Mouse (Mus musculus) ovary, adult 18-20 months (tissue): ENCODE results near the gene Cand1.
A peak's percentile ranks its signal among the peaks of the same experiment; 100 is the strongest.

ENCODE experiments used
- DNase-seq: peaks from one replicate; pipeline ENCODE4 v3.0.0; 2022; ENCODE audit warnings: low spot score, mixed read lengths

Gene Cand1

DNA sequence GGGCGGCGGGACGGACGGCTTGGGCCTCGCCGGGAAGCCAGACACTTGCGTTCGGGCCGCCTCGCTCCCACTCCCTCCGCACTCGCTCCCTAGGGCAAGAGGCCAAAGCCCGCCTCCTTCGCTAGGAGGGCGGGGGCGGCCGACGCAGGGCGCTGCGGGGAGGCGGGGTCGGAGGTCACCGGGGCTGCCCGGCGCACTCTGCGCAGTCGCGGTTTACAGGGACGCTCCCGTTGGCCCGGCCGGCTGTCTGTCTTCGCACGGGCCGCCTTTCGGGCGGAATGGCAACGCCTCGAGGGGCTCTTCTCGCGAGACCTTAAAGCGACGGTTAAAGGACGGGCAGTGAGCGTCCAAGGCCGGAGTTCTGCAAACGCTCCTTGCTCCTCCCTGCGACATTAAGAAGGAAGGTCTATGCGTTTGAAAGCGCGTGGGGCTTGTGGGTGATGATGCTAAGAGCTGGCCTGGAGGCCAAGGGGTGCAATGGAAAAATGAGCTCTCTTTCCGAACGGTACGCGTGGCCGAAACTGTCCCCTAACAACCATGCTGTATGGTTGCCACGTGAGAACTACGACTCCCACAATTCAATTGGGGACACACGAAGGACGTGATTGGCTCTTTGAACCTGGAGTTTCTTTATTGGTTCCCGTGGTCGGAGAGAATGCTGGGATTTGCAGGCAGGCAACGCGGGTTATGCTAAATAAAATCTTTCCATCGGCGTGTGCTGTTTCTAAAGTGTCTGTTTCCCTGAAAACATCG lies at the start of gene Cand1:
Gene Cand1 (minus strand): TSS at position 87 of the 753 bp plus-strand sequence.
- DNase-seq = peak; percentile 98

DNA sequence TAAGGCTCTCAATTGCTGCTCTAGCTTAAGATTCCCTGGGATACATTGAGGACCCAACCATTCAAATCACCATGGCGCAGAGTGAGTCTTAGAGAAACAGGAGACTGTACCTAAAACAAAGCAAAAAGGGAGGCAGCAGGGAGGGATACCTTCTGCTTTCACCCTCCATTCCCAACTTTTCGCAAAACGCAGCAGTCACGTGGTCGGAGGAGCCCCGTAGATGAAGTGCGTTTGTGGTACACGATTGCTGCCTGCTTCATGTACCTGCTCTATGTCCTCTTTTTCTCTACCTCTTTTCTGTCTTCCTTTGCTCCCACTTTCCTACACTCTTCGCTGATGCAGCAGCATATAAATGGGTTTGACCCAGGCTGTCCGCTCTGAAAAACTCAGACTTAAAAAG lies 39.0 kb upstream of the Cand1 start:
- no peak for DNase-seq

DNA sequence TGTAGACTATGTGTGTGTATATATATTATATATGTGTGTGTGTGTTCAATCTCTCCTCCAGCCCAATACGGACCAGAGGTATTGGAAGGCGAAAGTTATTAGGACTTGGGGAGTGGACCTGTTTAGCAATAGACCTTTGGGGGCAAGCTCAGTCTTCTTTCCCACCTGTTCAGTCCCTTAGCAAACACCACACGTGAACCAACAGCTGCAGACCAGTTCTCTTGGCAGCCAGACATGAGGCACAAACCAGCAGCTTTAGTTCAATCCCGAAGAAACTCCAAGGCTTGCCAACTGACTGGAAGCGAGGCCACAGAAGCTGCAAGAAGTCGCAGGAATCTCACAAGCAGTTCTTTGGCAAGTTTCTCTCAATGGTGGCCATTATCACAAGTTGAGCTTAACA lies 34.5 kb upstream of the Cand1 start:
- DNase-seq = no peak

DNA sequence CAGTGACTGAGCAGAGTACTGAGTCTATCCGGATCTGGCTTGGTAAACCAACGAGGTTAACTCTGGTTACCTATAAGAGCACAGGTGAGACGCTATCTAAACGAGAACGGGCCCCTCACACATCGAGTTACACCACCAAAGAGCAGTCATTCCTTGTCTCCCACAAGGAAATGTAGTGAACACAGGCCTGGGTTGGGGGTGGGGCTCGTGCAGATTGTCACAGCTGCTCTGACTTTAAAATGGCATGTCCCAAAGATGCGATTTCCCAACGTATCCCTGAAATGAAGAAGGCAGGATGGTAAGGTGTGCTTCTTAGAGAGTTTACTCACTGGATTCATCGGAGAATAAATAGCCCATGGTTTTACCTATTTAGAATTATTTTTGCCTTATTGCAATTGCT lies 32.7 kb upstream of the Cand1 start:
- no peak for DNase-seq

DNA sequence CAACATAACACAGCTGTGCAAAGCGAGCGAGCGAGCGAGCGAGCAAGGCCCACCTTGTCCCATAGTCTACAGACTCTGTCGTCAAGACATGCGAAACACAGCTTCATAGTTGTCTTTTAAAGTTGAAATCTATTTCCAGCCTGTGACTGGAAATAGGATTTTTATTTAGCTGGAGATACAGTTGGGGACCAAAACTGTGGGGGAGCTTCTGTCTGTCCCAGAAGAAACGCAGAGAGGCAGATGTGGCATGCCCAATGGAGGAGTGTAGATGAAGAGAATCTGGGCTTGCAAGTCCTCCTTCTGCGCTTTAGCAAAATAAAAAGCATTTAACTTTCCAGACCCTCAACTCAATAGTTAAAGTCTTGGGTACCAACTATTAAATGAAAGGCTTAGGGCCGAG lies 32.1 kb upstream of the Cand1 start:
- no peak for DNase-seq

DNA sequence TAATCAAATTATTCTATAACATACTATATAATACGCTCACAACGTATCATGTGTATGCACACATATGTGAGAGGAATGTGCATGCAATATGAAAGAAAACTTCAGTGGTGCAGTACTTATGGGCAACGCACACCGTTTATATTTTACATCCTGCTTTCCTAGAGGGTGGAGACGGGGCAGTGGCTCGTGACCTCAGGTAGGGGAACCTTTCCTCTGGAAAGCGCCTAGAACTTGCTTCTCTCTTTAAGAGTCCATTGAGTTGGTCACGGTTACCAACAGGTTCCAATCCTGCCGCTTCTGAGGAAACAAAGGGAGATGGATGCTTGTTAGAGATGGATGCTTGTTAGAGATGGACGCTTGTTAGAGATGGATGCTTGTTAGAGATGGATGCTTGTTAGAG lies 31.2 kb upstream of the Cand1 start:
- no peak for DNase-seq

DNA sequence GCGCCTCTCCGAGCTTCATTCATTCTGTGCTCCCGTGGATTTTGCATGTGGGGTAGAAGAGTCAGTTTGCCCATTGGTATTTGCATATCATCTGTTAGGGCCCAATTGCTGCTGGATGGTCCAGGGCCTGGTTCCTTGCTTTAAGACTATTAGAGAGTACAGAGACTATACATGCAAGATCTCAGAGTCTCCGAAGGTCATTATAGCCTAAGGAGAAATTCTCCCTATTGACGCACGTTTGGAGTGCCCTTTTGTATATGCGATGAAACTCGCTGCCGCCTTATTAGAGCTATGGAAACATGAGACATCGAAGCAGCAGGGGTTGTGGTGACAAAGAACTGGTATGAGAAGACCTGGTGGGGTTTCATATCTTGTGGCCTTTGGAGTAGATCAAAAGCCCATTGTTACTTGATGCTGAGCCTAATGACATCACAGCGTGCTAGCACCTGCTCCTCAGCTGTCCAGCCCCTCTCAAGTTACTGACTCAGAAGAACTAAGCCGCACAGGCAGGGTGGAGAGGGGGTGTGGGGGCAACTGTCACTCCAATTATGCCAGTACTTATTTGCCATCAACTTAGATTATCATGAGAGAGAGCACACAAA lies 30.6 kb upstream of the Cand1 start:
- DNase-seq = no peak

DNA sequence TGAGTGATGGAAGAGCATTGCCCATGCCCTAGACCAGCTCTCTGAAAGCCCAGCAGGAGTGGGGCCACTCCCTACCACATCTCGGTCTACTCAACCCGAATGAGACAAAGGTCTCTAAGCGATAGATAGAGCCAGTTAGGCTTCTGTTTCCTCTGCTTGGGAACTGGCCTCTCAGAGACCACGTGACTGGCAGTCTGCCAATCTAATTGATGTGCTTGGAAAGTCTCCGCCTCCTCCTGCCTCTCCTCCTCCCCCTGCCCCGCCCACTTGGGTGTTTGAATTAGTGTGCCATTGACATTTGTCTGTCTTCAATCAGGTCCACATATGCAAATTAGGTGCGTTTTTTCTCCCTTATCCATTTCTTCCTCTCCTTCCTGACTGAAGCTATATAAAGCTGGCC lies 24.9 kb upstream of the Cand1 start:
- DNase-seq = no peak

DNA sequence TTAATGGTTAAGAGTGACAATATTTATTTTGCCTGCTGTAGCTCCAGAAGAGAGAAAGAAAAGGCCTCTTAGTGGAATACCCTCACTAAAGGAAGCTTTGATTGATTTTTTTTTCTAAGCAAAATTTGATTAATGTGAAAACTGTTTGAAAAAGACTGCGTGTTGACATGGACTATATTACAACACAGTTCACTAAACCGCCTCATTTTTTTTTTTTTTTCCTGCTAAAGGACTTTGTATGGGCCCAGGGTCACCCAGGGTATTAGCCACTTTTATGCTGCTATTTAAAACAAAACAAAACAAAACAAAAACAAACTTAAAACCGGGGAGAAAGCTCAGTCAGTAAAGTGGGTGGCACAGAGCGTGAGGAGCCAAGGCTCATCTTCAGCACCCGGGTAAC lies 23.0 kb upstream of the Cand1 start:
- no peak for DNase-seq

DNA sequence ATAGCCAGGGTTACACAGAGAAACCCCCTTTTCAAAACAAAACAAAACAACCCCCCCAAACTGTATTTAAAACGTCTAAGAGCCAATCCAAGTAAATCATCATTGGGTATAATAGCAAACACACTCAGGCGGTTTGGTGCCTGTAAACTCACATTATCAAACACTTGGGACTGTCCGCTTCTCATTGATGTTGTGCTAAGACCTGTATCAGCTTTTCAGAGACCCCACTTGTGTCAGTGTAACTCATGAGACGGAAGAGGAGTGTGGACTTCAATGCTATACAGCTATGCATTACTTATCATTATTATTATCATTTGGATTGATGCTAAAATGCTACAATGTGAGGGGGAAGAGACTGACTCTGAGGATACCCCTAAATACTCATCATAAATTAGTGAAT lies 18.0 kb upstream of the Cand1 start:
- DNase-seq = no peak

DNA sequence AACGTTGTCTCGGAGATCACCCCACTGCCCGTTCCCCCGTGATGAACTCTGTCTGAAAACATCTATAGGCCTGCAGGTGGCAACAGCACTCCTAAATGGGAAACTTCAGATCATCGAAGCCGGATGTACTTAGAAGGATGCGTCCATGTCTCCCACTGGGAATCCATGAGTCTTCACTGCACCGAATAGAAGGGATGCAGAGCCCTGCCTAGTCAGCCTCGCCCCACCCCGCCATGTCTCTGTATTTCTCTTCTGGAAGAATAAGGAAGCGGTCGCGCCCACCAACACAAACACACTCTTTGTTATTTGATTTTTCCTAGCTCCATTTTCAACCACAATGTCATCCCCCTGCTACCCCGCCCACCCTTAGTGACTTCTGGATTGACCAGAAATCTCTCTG lies 4.3 kb upstream of the Cand1 start:
- no peak for DNase-seq

DNA sequence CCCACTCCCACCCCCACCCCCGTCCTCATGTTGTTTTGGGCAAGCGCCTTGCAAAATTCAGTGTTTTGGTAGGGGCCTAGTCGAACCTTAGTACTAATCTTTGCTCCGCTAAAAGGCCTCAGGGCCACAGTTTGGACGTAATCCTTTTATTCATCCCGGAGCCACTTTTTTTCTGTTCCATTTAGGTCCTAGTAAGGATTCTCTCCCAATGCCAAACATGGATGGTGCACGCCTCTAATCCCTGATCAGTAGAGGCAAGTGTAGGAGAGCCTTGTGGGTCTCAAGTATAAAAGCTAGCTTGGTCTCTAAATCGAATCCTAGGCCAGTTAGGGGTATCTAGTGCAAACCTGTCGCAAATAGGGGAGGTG lies 851 bp upstream of the Cand1 start:
- no peak for DNase-seq

DNA sequence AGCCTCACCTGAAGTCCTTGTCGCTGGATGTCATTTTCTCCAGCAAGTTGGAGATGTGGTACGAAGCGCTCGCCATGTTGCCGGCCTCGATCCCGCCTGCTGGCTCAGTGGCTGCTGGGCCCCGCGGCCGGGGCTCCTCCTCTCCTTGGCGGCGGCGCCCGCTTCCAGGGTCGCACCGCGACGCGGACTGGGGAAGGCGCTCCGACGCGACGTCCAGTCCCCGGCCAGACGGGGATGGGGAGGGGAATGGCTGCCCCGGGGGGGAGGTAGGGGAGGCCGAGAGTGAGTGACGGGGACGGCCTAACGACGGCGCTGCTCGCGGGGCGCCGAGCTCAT lies 254 bp downstream of the Cand1 start:
- DNase-seq = no peak

DNA sequence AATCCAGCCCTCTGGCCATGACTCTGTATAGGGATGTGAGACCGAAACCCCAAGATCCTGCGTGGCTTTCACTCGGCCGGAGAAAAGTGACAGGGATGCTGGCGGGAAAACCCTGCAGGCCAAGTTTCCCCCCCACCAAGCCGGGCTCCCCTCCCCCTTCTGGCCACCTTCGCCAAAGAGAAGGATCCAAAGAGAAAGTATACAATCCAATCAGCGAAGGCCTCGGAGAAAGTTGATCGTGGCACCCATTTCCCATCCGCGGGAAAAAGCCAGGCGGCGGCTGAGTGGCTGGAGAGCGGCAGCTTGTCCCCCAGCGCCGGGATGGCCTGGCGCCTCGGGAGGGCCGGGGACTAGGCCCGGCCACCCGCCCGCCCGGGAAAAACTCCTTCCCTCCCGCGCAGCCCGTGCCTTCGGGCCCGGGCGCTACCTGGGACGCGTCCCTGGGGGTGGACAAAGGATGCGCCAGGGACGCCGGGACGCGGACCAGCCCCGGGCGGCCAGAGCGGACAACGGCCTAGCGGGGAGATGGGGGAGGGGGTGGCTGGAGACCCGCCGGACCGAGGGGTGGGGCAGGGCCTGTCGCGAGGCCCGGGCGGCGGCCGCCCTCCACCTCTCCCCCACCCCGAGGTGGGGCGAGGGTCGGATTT lies 747 bp downstream of the Cand1 start:
- peak; percentile 13 for DNase-seq

DNA sequence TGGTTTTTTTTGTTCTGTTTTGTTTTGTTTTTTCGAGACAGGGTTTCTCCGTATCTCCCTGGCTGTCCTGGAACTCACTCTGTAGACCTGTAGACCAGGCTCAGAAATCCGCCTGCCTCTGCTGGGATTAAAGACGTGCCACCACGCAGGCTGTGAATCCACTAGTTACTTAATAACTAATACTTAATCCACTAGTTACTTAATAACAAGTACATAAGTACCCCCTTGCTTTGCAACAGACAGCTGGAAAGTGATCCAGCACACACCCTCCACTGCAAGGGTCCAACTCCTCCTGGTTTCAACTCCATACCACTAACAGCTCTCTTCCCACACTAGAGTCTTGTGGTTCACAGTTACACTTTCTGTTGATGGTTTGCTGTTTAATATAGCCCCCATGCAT lies 8.3 kb downstream of the Cand1 start:
- DNase-seq = no peak

DNA sequence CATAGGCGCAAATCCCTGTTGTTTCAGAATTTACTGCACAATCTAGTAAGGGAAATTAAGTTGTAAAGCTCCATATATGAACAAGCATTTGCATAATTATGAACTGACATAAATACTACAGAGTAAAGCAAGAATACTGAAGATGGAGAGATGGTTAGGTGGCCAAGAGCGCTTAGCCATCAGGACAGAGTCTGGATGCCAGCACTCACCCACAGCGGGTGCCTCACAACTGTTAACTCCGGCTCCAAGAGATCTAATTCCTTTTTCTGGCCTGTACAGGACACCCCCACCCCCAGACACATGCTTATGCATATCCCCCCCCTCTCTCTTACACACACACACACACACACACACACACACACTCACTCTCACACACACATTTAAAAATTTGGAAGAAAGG lies 9.2 kb downstream of the Cand1 start:
- no peak for DNase-seq

DNA sequence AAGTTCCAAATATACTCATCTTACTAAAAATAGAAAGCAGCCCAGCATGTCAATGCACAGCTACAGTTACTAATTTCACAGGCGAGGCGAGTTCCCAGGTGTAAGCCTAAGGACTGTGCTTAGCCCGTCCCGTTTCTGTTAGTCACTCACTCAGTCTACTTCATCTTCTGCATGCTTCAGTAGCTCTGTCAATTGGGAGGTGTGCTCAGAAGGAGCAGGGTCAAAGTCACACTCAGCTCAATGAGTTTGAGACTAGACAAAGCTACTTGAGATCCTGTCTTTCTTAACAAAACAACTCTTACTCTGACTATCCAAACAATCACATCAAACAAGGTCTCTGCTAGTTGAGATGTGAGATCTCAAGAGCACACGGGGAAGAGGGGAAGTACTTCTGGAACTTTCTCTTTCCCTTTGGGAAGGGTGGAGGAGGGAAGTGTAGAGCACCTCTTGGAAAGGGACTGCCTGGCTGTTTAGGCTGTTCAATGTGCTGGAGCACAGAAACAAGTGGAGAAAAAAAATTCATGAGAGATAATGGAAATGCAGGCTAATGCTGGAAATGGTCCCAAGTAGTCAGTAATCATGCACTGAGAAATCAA lies 9.7 kb downstream of the Cand1 start:
- DNase-seq = no peak

DNA sequence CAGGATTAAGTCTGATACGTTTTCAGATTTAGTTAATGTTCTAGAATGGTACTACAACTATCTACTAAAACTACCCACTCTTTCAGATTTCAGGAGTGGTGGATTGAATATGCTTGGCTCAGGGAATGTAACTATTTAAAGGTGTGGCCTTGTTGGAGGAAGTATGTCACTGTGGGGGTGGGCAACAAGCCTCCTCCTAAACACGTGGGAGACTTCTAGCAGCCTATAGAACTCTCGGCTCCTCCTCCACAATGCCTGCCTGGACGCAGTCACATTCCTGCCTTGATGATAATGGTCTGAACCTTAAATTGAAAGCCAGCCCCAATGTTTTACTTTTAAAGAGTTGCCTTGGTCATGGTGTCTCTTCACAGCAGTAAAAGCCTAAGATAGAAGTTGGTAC lies 16.2 kb downstream of the Cand1 start:
- no peak for DNase-seq

DNA sequence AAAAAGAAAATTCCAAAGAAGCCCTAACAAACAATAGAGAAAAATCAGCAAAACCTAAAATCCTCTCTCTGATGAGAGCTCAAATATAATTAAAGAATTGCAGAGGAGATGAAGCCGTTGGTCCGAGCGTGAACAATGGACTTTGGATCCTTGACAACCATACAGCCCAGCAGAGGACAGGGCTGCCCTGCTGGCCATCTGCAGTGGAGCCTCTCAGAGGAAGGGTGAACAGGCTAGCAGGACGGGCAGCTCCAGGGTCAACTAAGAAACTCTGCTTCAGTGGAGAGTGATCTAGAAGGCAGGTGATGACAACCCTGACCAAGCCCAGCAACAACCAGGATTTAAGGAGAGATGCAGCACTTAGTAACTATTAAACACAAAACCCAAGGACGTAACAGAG lies 18.2 kb downstream of the Cand1 start:
- no peak for DNase-seq

DNA sequence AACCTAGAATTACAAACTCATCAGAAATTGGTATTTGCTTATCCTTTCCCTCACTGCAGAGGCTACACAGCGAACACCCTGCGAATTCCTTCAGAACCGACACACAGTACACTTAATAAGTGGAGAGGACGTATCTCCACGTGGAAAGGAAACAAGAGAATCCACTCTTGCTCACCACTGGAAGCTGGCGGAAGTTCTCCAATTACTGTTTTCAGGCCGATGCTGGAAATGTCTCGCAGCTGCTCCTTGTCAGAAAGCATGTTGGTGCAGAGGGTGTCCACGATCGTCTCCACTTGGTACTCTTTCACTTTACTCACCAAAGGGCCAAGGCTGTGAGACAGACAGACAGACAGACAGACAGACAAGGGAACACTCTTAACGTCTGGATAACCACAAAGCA lies 20.4 kb downstream of the Cand1 start:
- DNase-seq = no peak

DNA sequence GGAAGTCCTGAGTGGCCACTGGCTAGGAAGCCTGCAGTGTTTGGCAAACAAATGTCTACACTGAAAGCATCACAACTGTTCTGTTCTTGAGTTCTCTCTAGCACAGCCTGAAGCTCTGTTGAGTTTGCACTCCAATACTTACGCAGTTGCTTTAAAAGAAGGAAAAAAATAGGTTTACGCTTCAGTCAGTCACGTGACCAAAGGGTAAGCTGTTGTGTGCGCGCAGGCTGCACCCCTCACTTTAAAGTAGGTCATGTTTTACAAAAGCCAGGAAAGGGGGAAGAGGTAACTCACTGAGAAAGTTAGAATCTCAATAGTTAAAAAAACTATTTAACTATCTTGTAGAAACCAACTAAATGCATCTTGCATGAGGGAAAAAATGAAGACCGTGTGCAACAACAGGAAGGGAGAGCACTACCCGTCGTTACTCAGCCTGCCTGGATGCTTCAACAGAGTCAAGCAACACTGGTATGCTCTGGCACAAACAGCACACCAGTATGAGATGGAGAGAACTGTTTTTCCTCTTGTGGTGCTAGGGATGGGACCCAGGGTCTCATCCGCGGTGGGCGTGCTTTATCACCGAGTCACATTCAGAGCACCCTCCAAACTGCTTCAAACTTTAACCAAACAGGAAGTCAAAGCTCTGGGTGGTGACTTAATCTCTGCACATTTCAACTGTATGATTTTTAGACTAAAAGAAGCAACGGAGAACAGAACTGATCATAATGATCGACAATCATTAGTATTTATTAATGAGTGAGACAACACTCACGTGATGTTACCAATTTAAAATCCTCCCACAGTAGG lies 21.4 kb downstream of the Cand1 start:
- DNase-seq = no peak

DNA sequence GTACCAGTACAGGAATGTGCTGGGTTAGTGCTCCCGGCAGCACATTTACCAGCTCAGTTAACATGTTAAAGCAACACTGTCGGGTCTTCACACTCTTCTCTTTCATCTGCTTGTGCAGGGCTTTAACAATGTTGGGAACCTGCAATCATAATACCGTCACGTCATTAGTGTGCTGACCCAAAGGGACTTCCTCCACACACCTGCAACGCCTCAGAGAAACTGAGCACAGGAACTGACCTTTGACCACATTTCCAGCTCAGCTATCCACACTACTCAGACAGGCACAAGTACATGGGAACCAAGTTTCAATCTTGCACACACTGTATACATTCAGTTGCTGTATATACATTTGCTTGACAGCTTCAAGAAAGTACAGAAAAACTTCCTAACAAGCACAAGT lies 27.4 kb downstream of the Cand1 start:
- no peak for DNase-seq

DNA sequence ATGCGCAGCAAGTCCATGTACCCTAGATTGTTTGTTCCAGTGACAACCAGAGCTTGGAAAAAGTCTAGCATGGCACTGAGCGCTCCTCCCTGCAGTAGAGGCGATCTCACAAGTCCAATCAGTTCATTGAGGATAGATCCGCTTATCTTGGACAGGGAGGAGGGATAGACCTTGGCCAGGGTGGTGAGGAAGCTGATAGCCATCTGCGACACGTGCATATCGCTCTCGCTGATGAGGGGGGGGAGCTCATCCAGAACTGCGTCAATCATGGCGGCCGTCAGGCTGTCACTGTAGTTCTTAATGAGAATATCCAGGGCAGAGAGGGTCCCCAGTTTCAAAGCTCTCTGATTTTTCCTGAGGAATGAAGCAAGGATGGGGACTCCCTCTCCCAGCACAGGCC lies 28.6 kb downstream of the Cand1 start:
- no peak for DNase-seq
